Mouse (Mus musculus): ENCODE results near the gene Tcte3. TPM values are rescaled to one million over a fixed set of nuclear protein-coding genes. Genes with fewer than 3 reads are reported as not detected.
"Not testable (repeated sequence)": the region's sequence is repeated elsewhere in the genome, so short reads cannot be mapped to it uniquely, and the experiment has no call there.

The Tcte3 gene
- polyA plus RNA-seq, 1 experiment from 2014 or later, result 0.61 TPM

GRCm38 (mm10) chr17:15031414-15031813 is 9.9 kb downstream of the Tcte3 start:
- not testable (repeated sequence) for H3K27ac ChIP-seq (ENCODE audit: poor library complexity, severe bottlenecking); H3K4me1 ChIP-seq (replicated peaks); ATAC-seq (ENCODE audit: insufficient number of reproducible peaks, low FRiP score); H3K4me2 ChIP-seq; H3K9me3 ChIP-seq (replicated peaks); H3K36me3 ChIP-seq; H3K9ac ChIP-seq; H3K27me3 ChIP-seq (replicated peaks); H3K4me3 ChIP-seq
- WGBS, result no CpG with 5 or more reads among the region's 4 CpGs

GRCm38 (mm10) chr17:15025513-15025912 is 15.8 kb downstream of the Tcte3 start:
- ATAC-seq (ENCODE audit: insufficient number of reproducible peaks, low FRiP score); H3K4me2 ChIP-seq; H3K9ac ChIP-seq; H3K4me1 ChIP-seq (replicated peaks); H3K27ac ChIP-seq (ENCODE audit: poor library complexity, severe bottlenecking); H3K4me3 ChIP-seq; H3K36me3 ChIP-seq; H3K27me3 ChIP-seq (replicated peaks); H3K9me3 ChIP-seq (replicated peaks): not testable (repeated sequence)
- no CpG with 5 or more reads among the region's 6 CpGs for WGBS

- not testable (repeated sequence) for H3K4me3 ChIP-seq; H3K9me3 ChIP-seq (replicated peaks); H3K4me1 ChIP-seq (replicated peaks); H3K36me3 ChIP-seq; H3K9ac ChIP-seq; H3K27ac ChIP-seq (ENCODE audit: poor library complexity, severe bottlenecking); H3K27me3 ChIP-seq (replicated peaks); H3K4me2 ChIP-seq
- WGBS, result no CpG with 5 or more reads among the region's 48 CpGs
- ATAC-seq (ENCODE audit: insufficient number of reproducible peaks, low FRiP score), result peak; percentile 82
Observed at GRCm38 (mm10) chr17:15024502-15025193, 16.6 kb downstream of the Tcte3 start.

GRCm38 (mm10) chr17:15023878-15024492 is 17.3 kb downstream of the Tcte3 start:
- no CpG with 5 or more reads among the region's 97 CpGs for WGBS
- peak; percentile 87 for ATAC-seq (ENCODE audit: insufficient number of reproducible peaks, low FRiP score)
- not testable (repeated sequence) for H3K36me3 ChIP-seq; H3K4me2 ChIP-seq; H3K9me3 ChIP-seq (replicated peaks); H3K27me3 ChIP-seq (replicated peaks); H3K27ac ChIP-seq (ENCODE audit: poor library complexity, severe bottlenecking); H3K4me3 ChIP-seq; H3K9ac ChIP-seq; H3K4me1 ChIP-seq (replicated peaks)

GRCm38 (mm10) chr17:15021503-15022220 is 19.6 kb downstream of the Tcte3 start:
- not testable (repeated sequence) for H3K4me1 ChIP-seq (replicated peaks); H3K27me3 ChIP-seq (replicated peaks); H3K4me3 ChIP-seq; H3K9me3 ChIP-seq (replicated peaks); H3K36me3 ChIP-seq; ATAC-seq (ENCODE audit: insufficient number of reproducible peaks, low FRiP score); H3K4me2 ChIP-seq; H3K27ac ChIP-seq (ENCODE audit: poor library complexity, severe bottlenecking)
- H3K9ac ChIP-seq, result 0 out of 2 replicates have a peak overlapping the region, but pooled peaks have one; percentile 41
- 80% methylated on average over 3 of the region's 3 CpGs for WGBS

- H3K9me3 ChIP-seq (replicated peaks); H3K4me3 ChIP-seq; H3K4me2 ChIP-seq; H3K9ac ChIP-seq; H3K4me1 ChIP-seq (replicated peaks); H3K27me3 ChIP-seq (replicated peaks); H3K36me3 ChIP-seq; H3K27ac ChIP-seq (ENCODE audit: poor library complexity, severe bottlenecking): not testable (repeated sequence)
- WGBS, result no CpG with 5 or more reads among the region's 60 CpGs
- ATAC-seq (ENCODE audit: insufficient number of reproducible peaks, low FRiP score), result peak; percentile 97
Observed at GRCm38 (mm10) chr17:15009706-15010413, 31.4 kb downstream of the Tcte3 start, which contains the start of gene Gm3435. Gm3435 (plus strand) TSS chr17:15010176.

- H3K9ac ChIP-seq; H3K9me3 ChIP-seq (replicated peaks); H3K27me3 ChIP-seq (replicated peaks); H3K36me3 ChIP-seq; H3K27ac ChIP-seq (ENCODE audit: poor library complexity, severe bottlenecking); H3K4me3 ChIP-seq; H3K4me1 ChIP-seq (replicated peaks); H3K4me2 ChIP-seq: not testable (repeated sequence)
- WGBS, result no CpG with 5 or more reads among the region's 3 CpGs
- 0 out of 2 replicates have a peak, but pooled peaks have one; percentile 34 for ATAC-seq (ENCODE audit: insufficient number of reproducible peaks, low FRiP score)
Observed at GRCm38 (mm10) chr17:15009088-15009487, 32.2 kb downstream of the Tcte3 start.

- H3K9ac ChIP-seq; H3K4me1 ChIP-seq (replicated peaks); H3K4me2 ChIP-seq; H3K27me3 ChIP-seq (replicated peaks); H3K27ac ChIP-seq (ENCODE audit: poor library complexity, severe bottlenecking); H3K36me3 ChIP-seq; H3K9me3 ChIP-seq (replicated peaks); H3K4me3 ChIP-seq: not testable (repeated sequence)
- WGBS, result no CpG with 5 or more reads among the region's 4 CpGs
- ATAC-seq (ENCODE audit: insufficient number of reproducible peaks, low FRiP score), result 0 out of 2 replicates have a peak, but pooled peaks have one; percentile 4
Observed at GRCm38 (mm10) chr17:15000047-15000446, 41.2 kb downstream of the Tcte3 start.

- H3K27ac ChIP-seq (ENCODE audit: poor library complexity, severe bottlenecking); H3K36me3 ChIP-seq; H3K4me3 ChIP-seq; H3K4me2 ChIP-seq; H3K9ac ChIP-seq; H3K4me1 ChIP-seq (replicated peaks); H3K27me3 ChIP-seq (replicated peaks); ATAC-seq (ENCODE audit: insufficient number of reproducible peaks, low FRiP score); H3K9me3 ChIP-seq (replicated peaks): not testable (repeated sequence)
- no CpG with 5 or more reads among the region's 5 CpGs for WGBS
Observed at GRCm38 (mm10) chr17:14994140-14994539, 47.1 kb downstream of the Tcte3 start.

GRCm38 (mm10) chr17:14993139-14993832 is 48.0 kb downstream of the Tcte3 start:
- not testable (repeated sequence) for H3K4me2 ChIP-seq; H3K4me3 ChIP-seq; H3K4me1 ChIP-seq (replicated peaks); H3K36me3 ChIP-seq; H3K27me3 ChIP-seq (replicated peaks); H3K9ac ChIP-seq; H3K27ac ChIP-seq (ENCODE audit: poor library complexity, severe bottlenecking); H3K9me3 ChIP-seq (replicated peaks)
- WGBS, result no CpG with 5 or more reads among the region's 47 CpGs
- peak; percentile 86 for ATAC-seq (ENCODE audit: insufficient number of reproducible peaks, low FRiP score)

All from heart, embryonic 12.5 days (tissue).